Mouse (Mus musculus) common myeloid progenitor, adult 5-6 weeks (primary cell): Measurements from ENCODE around the gene Fut11. TPM values are rescaled to one million over a fixed set of nuclear protein-coding genes. Genes with fewer than 3 reads are reported as not detected.

Source experiments
- ATAC-seq: replicated peaks from 2 replicates; pipeline ENCODE4 v1.8.0; 2016; ENCODE audit warnings: low read depth, mild to moderate bottlenecking, moderate TSS enrichment, inconsistent platforms; ENCODE audit not compliant: poor library complexity, severe bottlenecking
- total RNA-seq: library from RNA; stranded (forward); fragments of 200-1000, 187-1606 nt; gene quantifications from 2 replicates; pipeline ENCODE4 v1.2.3, GENCODE M21; 2017

Fut11 gene
- total RNA-seq, 1 experiment from 2014 or later = 9.5 TPM

- peak; percentile 76 for ATAC-seq
These were observed 12.7 kb downstream of the Fut11 start, which contains the start of gene Zswim8 for GRCm38 (mm10) chr14:20707201-20708190. TSS of gene Zswim8 (plus strand) at chr14:20707552.

GRCm38 (mm10) chr14:20708239-20708638 is 13.5 kb downstream of the Fut11 start:
- peak; percentile 29; the same call in 1 of the 2 replicates for ATAC-seq

GRCm38 (mm10) chr14:20713832-20714231 is 19.1 kb downstream of the Fut11 start:
- no peak for ATAC-seq

- no peak for ATAC-seq
These were observed 23.7 kb downstream of the Fut11 start for GRCm38 (mm10) chr14:20718443-20718842.

GRCm38 (mm10) chr14:20719767-20720166 is 25.0 kb downstream of the Fut11 start:
- no peak for ATAC-seq

GRCm38 (mm10) chr14:20721371-20721770 is 26.6 kb downstream of the Fut11 start:
- no peak for ATAC-seq

- no peak for ATAC-seq
These were observed 28.2 kb downstream of the Fut11 start for GRCm38 (mm10) chr14:20723006-20723405.

- peak; percentile 61; the same call in 1 of the 2 replicates for ATAC-seq
These were observed 29.3 kb downstream of the Fut11 start for GRCm38 (mm10) chr14:20724043-20724442.

GRCm38 (mm10) chr14:20725660-20726339 is 31.0 kb downstream of the Fut11 start:
- no peak for ATAC-seq

GRCm38 (mm10) chr14:20729871-20730270 is 35.1 kb downstream of the Fut11 start:
- no peak for ATAC-seq

GRCm38 (mm10) chr14:20730853-20731602 is 36.3 kb downstream of the Fut11 start:
- no peak for ATAC-seq

- ATAC-seq = peak; percentile 24
These were observed 38.5 kb downstream of the Fut11 start for GRCm38 (mm10) chr14:20733041-20733951.

GRCm38 (mm10) chr14:20733952-20734774 is 39.4 kb downstream of the Fut11 start, which contains the start of gene Ndst2:
TSS of gene Ndst2 (minus strand) at chr14:20734562.
- ATAC-seq = peak; percentile 88

- no peak for ATAC-seq
These were observed 40.3 kb downstream of the Fut11 start for GRCm38 (mm10) chr14:20735052-20735451.

- ATAC-seq = no peak
These were observed 41.2 kb downstream of the Fut11 start for GRCm38 (mm10) chr14:20735892-20736390.

- ATAC-seq = peak; percentile 53
These were observed 42.5 kb downstream of the Fut11 start for GRCm38 (mm10) chr14:20737306-20737705.

GRCm38 (mm10) chr14:20738511-20738910 is 43.7 kb downstream of the Fut11 start:
- no peak for ATAC-seq

GRCm38 (mm10) chr14:20741301-20741700 is 46.5 kb downstream of the Fut11 start:
- ATAC-seq = no peak
